Comparison of ENCODE assay signal across 8 mouse cellular contexts in genomic region chr5:130078834-130079156, GRCm38 (mm10). TPM values are rescaled to one million over a fixed set of nuclear protein-coding genes. Genes with fewer than 3 reads are reported as not detected.
DNase-seq lines count a peak whose midpoint lies in the region; ATAC-seq and TF ChIP-seq lines count a peak whose summit lies in the region.

No protein-coding gene starts in this region.

- H3K27me3 ChIP-seq in cerebellum, adult 2 months (ENCODE audit: control insufficient read depth, insufficient read depth, low read length) = no peaks in the 10 kb centered on the region
- H3K27me3 ChIP-seq in spleen, adult 2 months (ENCODE audit: control insufficient read depth, insufficient read depth, low read length) = no peaks in the 10 kb centered on the region
- no peaks in the 10 kb centered on the region for H3K27me3 ChIP-seq in limb, embryonic 14.5 days (ENCODE audit: control insufficient read depth, insufficient read depth, low read length)
- no peaks in the 10 kb centered on the region for H3K27me3 ChIP-seq in stomach, embryonic 16.5 days (ENCODE audit: control insufficient read depth, insufficient read depth, low read length)

- H3K4me3 ChIP-seq in cerebellum, adult 2 months (replicated peaks; ENCODE audit: insufficient read depth, low read depth, low read length) = peak overlapping the region; percentile 84
- peak overlapping the region; percentile 57; the same call in 1 of the 2 replicates for H3K4me3 ChIP-seq in spleen, adult 2 months (ENCODE audit: extremely low read depth, insufficient read depth, insufficient read length)
- H3K4me3 ChIP-seq in limb, embryonic 14.5 days (replicated peaks; ENCODE audit: low read length) = peak overlapping the region; percentile 84
- peak overlapping the region; percentile 73 for H3K4me3 ChIP-seq in stomach, embryonic 16.5 days (replicated peaks; ENCODE audit: low read length)

- TF ChIP-seq CTCF in cerebellum, adult 2 months (IDR thresholded peaks at IDR 0.05; ENCODE audit: borderline replicate concordance, insufficient read depth, low read depth, low read length) = no peak
- TF ChIP-seq CTCF in spleen, adult 2 months (IDR thresholded peaks at IDR 0.05; ENCODE audit: extremely low read depth, insufficient read depth, insufficient read length, insufficient replicate concordance) = no peak

- H3K4me2 ChIP-seq in limb, embryonic 14.5 days (replicated peaks; ENCODE audit: low read depth, low read length, severe bottlenecking) = peak overlapping the region; percentile 76
- peak overlapping the region; percentile 88 for H3K4me2 ChIP-seq in stomach, embryonic 16.5 days (ENCODE audit: low read depth, low read length)

- H3K4me1 ChIP-seq in cerebellum, adult 2 months (ENCODE audit: control insufficient read depth, insufficient read depth, low read length) = peaks cover 14% of the 10 kb centered on the region
- H3K4me1 ChIP-seq in spleen, adult 2 months (ENCODE audit: control insufficient read depth, insufficient read depth, insufficient read length) = peaks cover 13% of the 10 kb centered on the region; the same call in 1 of the 2 replicates
- peaks cover 2% of the 10 kb centered on the region; the same call in 1 of the 2 replicates for H3K4me1 ChIP-seq in limb, embryonic 14.5 days (ENCODE audit: control insufficient read depth, insufficient read depth, low read length)
- peaks cover 15% of the 10 kb centered on the region for H3K4me1 ChIP-seq in stomach, embryonic 16.5 days (ENCODE audit: control insufficient read depth, insufficient read depth, low read length)

- peak overlapping the region; percentile 88 for H3K9ac ChIP-seq in limb, embryonic 14.5 days (ENCODE audit: low read depth, low read length, severe bottlenecking)
- peak overlapping the region; percentile 88 for H3K9ac ChIP-seq in stomach, embryonic 16.5 days (ENCODE audit: low read length)

- no peak for TF ChIP-seq POLR2A in cerebellum, adult 2 months (IDR thresholded peaks at IDR 0.05; ENCODE audit: borderline replicate concordance, insufficient read depth, low read length)
- TF ChIP-seq POLR2A in spleen, adult 2 months (IDR thresholded peaks at IDR 0.05; ENCODE audit: low read depth, low read length) = no peak
- no peak for TF ChIP-seq POLR2A in limb, embryonic 14.5 days (IDR thresholded peaks at IDR 0.05; ENCODE audit: borderline replicate concordance, extremely low read depth, insufficient read depth, insufficient read length)

- 40% methylated on average over 6 of the region's 6 CpGs for WGBS in cerebellum, adult 2 months
- WGBS in spleen, adult 2 months = 59% methylated on average over 6 of the region's 6 CpGs
- 48% methylated on average over 6 of the region's 6 CpGs for WGBS in limb, embryonic 14.5 days
- WGBS in stomach, embryonic 16.5 days = 49% methylated on average over 6 of the region's 6 CpGs

- no peak; the same call in 1 of the 2 replicates for ATAC-seq in limb, embryonic 14.5 days (ENCODE audit: low FRiP score, low read depth)
- peak; percentile 12; the same call in 1 of the 2 replicates for ATAC-seq in stomach, embryonic 16.5 days (ENCODE audit: insufficient read depth, low FRiP score)

- H3K36me3 ChIP-seq in spleen, adult 2 months (ENCODE audit: control insufficient read depth, insufficient read depth, low read length) = no peaks in the 10 kb centered on the region
- H3K36me3 ChIP-seq in limb, embryonic 14.5 days (ENCODE audit: control insufficient read depth, insufficient read depth, low read length) = peaks cover 4% of the 10 kb centered on the region; the same call in 1 of the 2 replicates
- no peaks in the 10 kb centered on the region; the same call in 1 of the 2 replicates for H3K36me3 ChIP-seq in stomach, embryonic 16.5 days (ENCODE audit: control insufficient read depth, insufficient read depth, low read length)

- H3K27ac ChIP-seq in cerebellum, adult 2 months (ENCODE audit: insufficient read depth, low read length) = no peak overlapping the region
- peak overlapping the region; percentile 53; the same call in 1 of the 2 replicates for H3K27ac ChIP-seq in spleen, adult 2 months (ENCODE audit: insufficient read depth, low read length)
- peak overlapping the region; percentile 77 for H3K27ac ChIP-seq in limb, embryonic 14.5 days (replicated peaks; ENCODE audit: low read depth, low read length)
- H3K27ac ChIP-seq in stomach, embryonic 16.5 days (ENCODE audit: low read length) = peak overlapping the region; percentile 81; the same call in 1 of the 2 replicates

- DNase-seq in cerebellum, adult 2 months = no peak
- DNase-seq in cerebellum, postnatal 14 days = no peak
- no peak for DNase-seq in spleen, adult 2 months (ENCODE audit: low read depth in 1 of 2, low spot score in 2 of 2)
- DNase-seq in spleen, postnatal 4 days (ENCODE audit: low spot score in 2 of 2) = no peak
- DNase-seq in limb, embryonic 14.5 days (ENCODE audit: low spot score) = no peak
- no peak for DNase-seq in c-Kit-positive CD71-positive TER-119-positive erythroid progenitor cells, embryonic 14.5 days (ENCODE audit: low spot score)
- no peak for DNase-seq in layer of hippocampus, postnatal 25 days (ENCODE audit: extremely low spot score in 1 of 2, low spot score in 1 of 2)

- H3K9me3 ChIP-seq in limb, embryonic 14.5 days (ENCODE audit: control insufficient read depth, low read length) = no peaks in the 10 kb centered on the region
- H3K9me3 ChIP-seq in stomach, embryonic 16.5 days (replicated peaks; ENCODE audit: control insufficient read depth, low read length) = no peaks in the 10 kb centered on the region

RNA-seq across cellular contexts. Expression of gene Tpst1, which starts 5.7 kb away (rescaled TPM):
- 36.3 and 41.6 TPM in 2 replicates for polyA plus RNA-seq in cerebellum, adult 2 months (2012; rRNA removed)
- polyA plus RNA-seq in spleen, adult 2 months (2012; rRNA removed) = 10.9 and 15.5 TPM in 2 replicates
- polyA plus RNA-seq in limb, embryonic 14.5 days (2012; rRNA removed) = 59.3 and 68.2 TPM in 2 replicates
- 114 and 117 TPM in 2 replicates for polyA plus RNA-seq in limb, embryonic 14.5 days (2014; fragmentation: Nextera tagmentation; extraction: Ambion mirVana)
- polyA plus RNA-seq in stomach, embryonic 16.5 days (2015; fragmentation: Nextera tagmentation; extraction: Ambion mirVana) = 68.7 and 76.4 TPM in 2 replicates
- 10 to 100 TPM; 46.4 to 48.2 TPM for total RNA-seq in layer of hippocampus, postnatal 25 days (2021)

RNA-seq across cellular contexts. Expression of gene Crcp, which starts 49.7 kb away (rescaled TPM):
- 34.9 and 38.9 TPM in 2 replicates for polyA plus RNA-seq in cerebellum, adult 2 months (2012; rRNA removed)
- 7.1 and 9.8 TPM in 2 replicates for polyA plus RNA-seq in spleen, adult 2 months (2012; rRNA removed)
- 16.6 and 24.2 TPM in 2 replicates for polyA plus RNA-seq in limb, embryonic 14.5 days (2012; rRNA removed)
- 25.3 and 25.4 TPM in 2 replicates for polyA plus RNA-seq in limb, embryonic 14.5 days (2014; fragmentation: Nextera tagmentation; extraction: Ambion mirVana)
- 32.1 and 33.1 TPM in 2 replicates for polyA plus RNA-seq in stomach, embryonic 16.5 days (2015; fragmentation: Nextera tagmentation; extraction: Ambion mirVana)
- 10 to 100 TPM; 32.0 to 38.1 TPM for total RNA-seq in layer of hippocampus, postnatal 25 days (2021)

RNA-seq across cellular contexts. Expression of gene Asl, which starts 49.7 kb away (rescaled TPM):
- polyA plus RNA-seq in cerebellum, adult 2 months (2012; rRNA removed) = 27.0 and 28.7 TPM in 2 replicates
- 18.0 and 22.4 TPM in 2 replicates for polyA plus RNA-seq in spleen, adult 2 months (2012; rRNA removed)
- polyA plus RNA-seq in limb, embryonic 14.5 days (2012; rRNA removed) = 21.5 and 24.5 TPM in 2 replicates
- polyA plus RNA-seq in limb, embryonic 14.5 days (2014; fragmentation: Nextera tagmentation; extraction: Ambion mirVana) = 34.5 and 36.5 TPM in 2 replicates
- 46.5 and 47.8 TPM in 2 replicates for polyA plus RNA-seq in stomach, embryonic 16.5 days (2015; fragmentation: Nextera tagmentation; extraction: Ambion mirVana)
- 10 to 100 TPM; 15.8 to 21.8 TPM for total RNA-seq in layer of hippocampus, postnatal 25 days (2021)
